Mouse (Mus musculus) urinary bladder, postnatal 25 days (tissue): ENCODE results near the gene Arhgap15.

ENCODE experiments used
- DNase-seq: peaks from one replicate; pipeline ENCODE4 v3.0.0; 2022; ENCODE audit warnings: low spot score

Gene Arhgap15

GRCm38 (mm10) chr2:44356248-44356886 lies 607.7 kb downstream of the Arhgap15 start:
- no peak for DNase-seq

GRCm38 (mm10) chr2:44356887-44357251 lies 608.2 kb downstream of the Arhgap15 start:
- no peak for DNase-seq

GRCm38 (mm10) chr2:44380225-44380624 lies 631.6 kb downstream of the Arhgap15 start:
- DNase-seq, result no peak

- DNase-seq, result no peak
These were observed 635.9 kb downstream of the Arhgap15 start for GRCm38 (mm10) chr2:44384541-44384940.

- no peak for DNase-seq
These were observed 640.9 kb downstream of the Arhgap15 start for GRCm38 (mm10) chr2:44389556-44389955.

GRCm38 (mm10) chr2:44393789-44394188 lies 645.2 kb downstream of the Arhgap15 start:
- no peak for DNase-seq

GRCm38 (mm10) chr2:44394956-44395501 lies 646.4 kb downstream of the Arhgap15 start:
- no peak for DNase-seq

- DNase-seq, result no peak
These were observed 647.0 kb downstream of the Arhgap15 start for GRCm38 (mm10) chr2:44395577-44395976.

GRCm38 (mm10) chr2:44397209-44397608 lies 648.6 kb downstream of the Arhgap15 start:
- no peak for DNase-seq

- no peak for DNase-seq
These were observed 649.2 kb downstream of the Arhgap15 start for GRCm38 (mm10) chr2:44397735-44398337.

GRCm38 (mm10) chr2:44399191-44399926 lies 650.7 kb downstream of the Arhgap15 start:
- no peak for DNase-seq

GRCm38 (mm10) chr2:44401704-44402422 lies 653.2 kb downstream of the Arhgap15 start:
- DNase-seq, result no peak

GRCm38 (mm10) chr2:44411660-44412059 lies 663.0 kb downstream of the Arhgap15 start:
- no peak for DNase-seq

GRCm38 (mm10) chr2:44416331-44416730 lies 667.7 kb downstream of the Arhgap15 start:
- DNase-seq, result no peak

- DNase-seq, result no peak
These were observed 671.1 kb downstream of the Arhgap15 start for GRCm38 (mm10) chr2:44419547-44420225.

GRCm38 (mm10) chr2:44430521-44430920 lies 681.9 kb downstream of the Arhgap15 start:
- no peak for DNase-seq

- DNase-seq, result no peak
These were observed 688.0 kb downstream of the Arhgap15 start for GRCm38 (mm10) chr2:44436652-44437051.

GRCm38 (mm10) chr2:44437496-44438057 lies 689.0 kb downstream of the Arhgap15 start:
- no peak for DNase-seq

- DNase-seq, result no peak
These were observed 689.4 kb downstream of the Arhgap15 start for GRCm38 (mm10) chr2:44438070-44438469.

GRCm38 (mm10) chr2:44444938-44445337 lies 696.3 kb downstream of the Arhgap15 start:
- DNase-seq, result no peak
